ENCODE assay signal across 9 mouse cellular contexts in the genomic region with DNA sequence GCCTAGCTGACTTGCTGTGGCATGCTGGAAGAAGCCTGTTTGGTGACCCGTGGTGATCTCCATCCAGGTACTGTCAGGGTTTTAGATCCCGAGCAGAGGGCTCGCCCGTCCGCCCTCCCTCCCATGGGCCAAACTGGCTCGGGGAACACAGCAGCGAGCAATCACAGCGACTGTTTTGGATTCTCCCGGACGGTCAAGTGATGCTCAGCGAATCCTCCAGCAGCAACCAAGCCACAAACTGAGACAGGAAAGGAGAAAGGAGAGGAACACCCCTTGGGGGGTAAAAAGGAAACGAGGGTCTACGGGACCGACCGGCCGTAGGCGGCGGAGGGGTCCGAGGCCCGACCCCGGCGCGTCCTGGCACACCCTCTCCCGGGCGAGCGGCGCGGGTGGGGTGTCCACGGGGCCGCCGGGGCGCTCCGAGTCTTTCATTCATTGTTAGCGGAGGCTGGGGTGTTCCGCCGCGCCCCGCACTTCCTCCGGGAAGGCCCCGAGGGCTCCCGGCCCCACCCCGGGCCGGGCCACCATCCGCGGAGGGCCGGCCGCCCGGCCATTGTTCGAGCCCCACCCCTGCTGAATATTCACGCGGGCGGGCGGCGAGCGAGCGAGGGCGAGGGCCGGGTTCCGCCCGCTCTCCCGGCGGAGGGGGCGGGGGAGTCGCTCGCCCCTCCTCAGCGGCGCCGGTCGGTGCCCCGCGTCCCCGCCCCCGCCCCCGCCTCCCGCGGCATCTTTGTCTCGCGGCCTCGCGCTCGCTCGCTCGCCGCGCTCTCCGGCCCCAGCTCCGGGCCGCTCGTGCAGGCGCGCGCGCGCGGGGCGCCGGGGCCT. TPM values are rescaled to one million over a fixed set of nuclear protein-coding genes. Genes with fewer than 3 reads are reported as not detected.
DNase-seq lines count a peak whose midpoint lies in the region; ATAC-seq and TF ChIP-seq lines count a peak whose summit lies in the region.
"Had no signal": no experiment of that assay in that cellular context is flagged by ENCODE, and none has a peak within 500 bp of the region (broad histone marks: within the 10 kb centered on the region; RNA-seq: fewer than 3 reads in every experiment).

A gene (plus strand): TSS at position 733 of the 825 bp plus-strand sequence.

- peak; percentile 88 for ATAC-seq in embryonic facial prominence, embryonic 14.5 days (ENCODE audit: low read depth)
- ATAC-seq in monocyte, adult 5-6 weeks (replicated peaks; ENCODE audit: insufficient number of reproducible peaks, low FRiP score, low TSS enrichment, poor library complexity, severe bottlenecking) = peak; percentile 34

- DNase-seq in urinary bladder, adult 18-20 months (ENCODE audit: low spot score in 2 of 2) = peak; percentile 64 to 78
- no peak for DNase-seq in urinary bladder, postnatal 10 days (ENCODE audit: low spot score)
- DNase-seq in embryonic facial prominence, embryonic 14.5 days (ENCODE audit: low spot score) = peak; percentile 92
- peak; percentile 85 to 87 for DNase-seq in heart, adult 9 months (ENCODE audit: low spot score in 2 of 2)
- peak; percentile 73 for DNase-seq in kidney, adult 9 months
- peak; percentile 28 for DNase-seq in liver, adult 2 months (ENCODE audit: extremely low read depth, low read depth, low spot score)
- DNase-seq in spleen, postnatal 36 days (ENCODE audit: low spot score in 2 of 2) = peak; percentile 84 to 86

- H3K4me1 ChIP-seq in embryonic facial prominence, embryonic 14.5 days (ENCODE audit: control insufficient read depth, insufficient read depth, low read length) = peaks cover 30% of the 10 kb centered on the region
- peaks cover 8% of the 10 kb centered on the region for H3K4me1 ChIP-seq in liver, adult 2 months (ENCODE audit: control insufficient read depth, insufficient read depth, low read length)

- H3K4me2 ChIP-seq in embryonic facial prominence, embryonic 14.5 days (ENCODE audit: low read depth, low read length) = peak within 1 kb of the TSS; percentile 75

- no peaks in the 10 kb centered on the region for H3K27me3 ChIP-seq in embryonic facial prominence, embryonic 14.5 days (replicated peaks; ENCODE audit: control insufficient read depth, insufficient read depth, low read length)
- 0 out of 2 replicates have a peak, but pooled peaks cover 4% of the 10 kb centered on the region for H3K27me3 ChIP-seq in liver, adult 2 months (ENCODE audit: control insufficient read depth, insufficient read depth, low read length)

- peaks cover 4% of the 10 kb centered on the region for H3K79me2 ChIP-seq in liver, adult 2 months (ENCODE audit: control insufficient read depth, insufficient read depth, low read length)

- WGBS in embryonic facial prominence, embryonic 14.5 days = 2% methylated on average over 19 of the region's 97 CpGs
- 5% methylated on average over 77 of the region's 97 CpGs for WGBS in liver, adult 2 months

- peak within 1 kb of the TSS; percentile 98 for H3K27ac ChIP-seq in embryonic facial prominence, embryonic 14.5 days (replicated peaks; ENCODE audit: low read depth, low read length)
- peak within 1 kb of the TSS; percentile 24 for H3K27ac ChIP-seq in liver, adult 2 months (replicated peaks; ENCODE audit: insufficient read depth, low read depth, low read length)

- H3K36me3 ChIP-seq in embryonic facial prominence, embryonic 14.5 days (ENCODE audit: control insufficient read depth, insufficient read depth, low read length) = peaks cover 10% of the 10 kb centered on the region; the same call in 1 of the 2 replicates
- no peaks in the 10 kb centered on the region for H3K36me3 ChIP-seq in liver, adult 2 months (ENCODE audit: control insufficient read depth, insufficient read depth, low read length)
- H3K36me3 ChIP-seq: G1E had no signal

- no peak for TF ChIP-seq CTCF in liver, adult 2 months (IDR thresholded peaks at IDR 0.05; ENCODE audit: low read depth, low read length)

- H3K4me3 ChIP-seq in embryonic facial prominence, embryonic 14.5 days (ENCODE audit: low read depth, low read length) = peak within 1 kb of the TSS; percentile 100
- H3K4me3 ChIP-seq in liver, adult 2 months (ENCODE audit: insufficient read depth, low read depth, low read length) = peak within 1 kb of the TSS; percentile 74

- no peaks in the 10 kb centered on the region for H3K9me3 ChIP-seq in embryonic facial prominence, embryonic 14.5 days (ENCODE audit: control insufficient read depth, low read length)

- peak within 1 kb of the TSS; percentile 100 for H3K9ac ChIP-seq in embryonic facial prominence, embryonic 14.5 days (ENCODE audit: low read depth, low read length)
- peak within 1 kb of the TSS; percentile 89 for H3K9ac ChIP-seq in liver, adult 2 months (ENCODE audit: low read depth, low read length)

- no peak for TF ChIP-seq POLR2A in liver, adult 2 months (IDR thresholded peaks at IDR 0.05; ENCODE audit: extremely low read depth, insufficient read depth, low read length)

RNA-seq across cellular contexts. Expression of the gene that starts here (rescaled TPM):
- polyA plus RNA-seq in embryonic facial prominence, embryonic 14.5 days (2014; fragmentation: Nextera tagmentation; extraction: Ambion mirVana) = 27.8 and 32.4 TPM in 2 replicates
- total RNA-seq in liver, adult 2 months (2014; rRNA removed) = 10.7 and 12.4 TPM in 2 replicates
- polyA plus RNA-seq in liver, adult 2 months (2012; rRNA removed) = 6.3 and 7.2 TPM in 2 replicates
- total RNA-seq in monocyte, adult 5-6 weeks (2017) = 327 to 401 TPM (median 363 TPM) in 3 replicates

Comparison
In these comparisons a context has a peak if more than half of its experiments do, and no peak if none do; other contexts are left out.
1. RNA of the gene that starts here (total RNA-seq): 327 to 401 TPM in monocyte, adult 5-6 weeks; 10.7 to 12.4 TPM in liver, adult 2 months; every median in the first group is over 10 times any median in the second.